ENCODE assay signal across 22 mouse cellular contexts in genomic region chr6:125212621-125213020, GRCm38 (mm10). TPM values are rescaled to one million over a fixed set of nuclear protein-coding genes. Genes with fewer than 3 reads are reported as not detected.
DNase-seq lines count a peak whose midpoint lies in the region; ATAC-seq and TF ChIP-seq lines count a peak whose summit lies in the region.
"Had no signal": no experiment of that assay in that cellular context is flagged by ENCODE, and none has a peak within 500 bp of the region (broad histone marks: within the 10 kb centered on the region; RNA-seq: fewer than 3 reads in every experiment).

No protein-coding gene starts in this region.

- ATAC-seq in embryonic facial prominence, embryonic 15.5 days (ENCODE audit: insufficient number of reproducible peaks, low FRiP score, low TSS enrichment, low read depth), result no peak
- ATAC-seq in intestine, embryonic 16.5 days, result no peak
- ATAC-seq: CD4-positive, CD25-positive, alpha-beta regulatory T cell, adult 4 months; forebrain, embryonic 15.5 days; Patski had no signal

- 23% methylated on average over 2 of the region's 2 CpGs for WGBS in embryonic facial prominence, embryonic 15.5 days
- 72% methylated on average over 2 of the region's 2 CpGs for WGBS in embryonic facial prominence, embryonic 10.5 days
- WGBS in intestine, embryonic 16.5 days, result 41% methylated on average over 2 of the region's 2 CpGs

- H3K9ac ChIP-seq in embryonic facial prominence, embryonic 15.5 days, result no peak overlapping the region
- no peak overlapping the region for H3K9ac ChIP-seq in intestine, embryonic 16.5 days (ENCODE audit: low read depth, low read length)
- H3K9ac ChIP-seq: embryonic facial prominence, embryonic 12.5 days; forebrain, embryonic 12.5 days; forebrain, embryonic 15.5 days; hindbrain, embryonic 12.5 days; hindbrain, embryonic 15.5 days had no signal

- peaks cover 12% of the 10 kb centered on the region; the same call in 1 of the 2 replicates for H3K27me3 ChIP-seq in embryonic facial prominence, embryonic 15.5 days
- peaks cover 31% of the 10 kb centered on the region for H3K27me3 ChIP-seq in embryonic facial prominence, embryonic 10.5 days (replicated peaks; ENCODE audit: low read depth, poor library complexity, severe bottlenecking)
- H3K27me3 ChIP-seq in intestine, embryonic 16.5 days (replicated peaks; ENCODE audit: control insufficient read depth, insufficient read depth, low read length), result peaks cover 3% of the 10 kb centered on the region; the same call in 1 of the 2 replicates

- H3K27ac ChIP-seq in embryonic facial prominence, embryonic 15.5 days (replicated peaks), result 0 out of 2 replicates have a peak overlapping the region, but pooled peaks have one; percentile 3
- H3K27ac ChIP-seq in embryonic facial prominence, embryonic 10.5 days (replicated peaks), result no peak overlapping the region
- peak overlapping the region; percentile 20; the same call in 1 of the 2 replicates for H3K27ac ChIP-seq in layer of hippocampus, adult 2 months
- H3K27ac ChIP-seq in intestine, embryonic 16.5 days (ENCODE audit: low read length), result no peak overlapping the region
- H3K27ac ChIP-seq: embryonic facial prominence, embryonic 12.5 days; forebrain, embryonic 12.5 days; forebrain, embryonic 15.5 days; hindbrain, embryonic 12.5 days; hindbrain, embryonic 15.5 days had no signal

- H3K36me3 ChIP-seq in embryonic facial prominence, embryonic 15.5 days, result no peaks in the 10 kb centered on the region
- H3K36me3 ChIP-seq in embryonic facial prominence, embryonic 10.5 days (replicated peaks), result no peaks in the 10 kb centered on the region
- no peaks in the 10 kb centered on the region for H3K36me3 ChIP-seq in intestine, embryonic 16.5 days (ENCODE audit: control insufficient read depth, insufficient read depth, low read length)
- H3K36me3 ChIP-seq: embryonic facial prominence, embryonic 12.5 days; forebrain, embryonic 12.5 days; forebrain, embryonic 15.5 days; hindbrain, embryonic 12.5 days; hindbrain, embryonic 15.5 days had no signal

- H3K9me3 ChIP-seq in embryonic facial prominence, embryonic 15.5 days (replicated peaks), result no peaks in the 10 kb centered on the region
- no peaks in the 10 kb centered on the region for H3K9me3 ChIP-seq in embryonic facial prominence, embryonic 10.5 days
- H3K9me3 ChIP-seq in intestine, embryonic 16.5 days (ENCODE audit: control insufficient read depth, low read length), result no peaks in the 10 kb centered on the region
- H3K9me3 ChIP-seq: embryonic facial prominence, embryonic 12.5 days; forebrain, embryonic 12.5 days; forebrain, embryonic 15.5 days; hindbrain, embryonic 12.5 days; hindbrain, embryonic 15.5 days had no signal

- no peak overlapping the region for H3K4me3 ChIP-seq in embryonic facial prominence, embryonic 15.5 days (replicated peaks)
- H3K4me3 ChIP-seq in embryonic facial prominence, embryonic 10.5 days, result no peak overlapping the region
- no peak overlapping the region for H3K4me3 ChIP-seq in layer of hippocampus, adult 2 months
- H3K4me3 ChIP-seq in intestine, embryonic 16.5 days (ENCODE audit: low read length), result no peak overlapping the region
- H3K4me3 ChIP-seq: embryonic facial prominence, embryonic 12.5 days; erythroblast, embryonic 14.5 days; forebrain, embryonic 12.5 days; forebrain, embryonic 15.5 days; hindbrain, embryonic 12.5 days; hindbrain, embryonic 15.5 days had no signal

- DNase-seq in adrenal gland, adult 2 months, result peak; percentile 73
- DNase-seq in adrenal gland, adult 18-20 months (ENCODE audit: low spot score in 2 of 2), result no peak
- no peak for DNase-seq in embryonic facial prominence, embryonic 10.5 days (ENCODE audit: low spot score)
- no peak for DNase-seq in layer of hippocampus, adult 2 months (ENCODE audit: low spot score in 2 of 2)
- DNase-seq in layer of hippocampus, postnatal 10 days (ENCODE audit: low spot score in 2 of 2), result no peak
- DNase-seq: cerebellum, adult 18-20 months; cerebellum, postnatal 14 days; gastrocnemius, postnatal 25 days; heart, adult 18-20 months; kidney, adult 11 months; kidney, adult 9 months had no signal

- H3K4me2 ChIP-seq in embryonic facial prominence, embryonic 15.5 days (replicated peaks), result no peak overlapping the region
- H3K4me2 ChIP-seq in intestine, embryonic 16.5 days (ENCODE audit: low read depth, low read length), result no peak overlapping the region
- H3K4me2 ChIP-seq: embryonic facial prominence, embryonic 12.5 days; forebrain, embryonic 12.5 days; forebrain, embryonic 15.5 days; hindbrain, embryonic 12.5 days; hindbrain, embryonic 15.5 days had no signal

- H3K4me1 ChIP-seq in embryonic facial prominence, embryonic 15.5 days, result peaks cover 10% of the 10 kb centered on the region; the same call in 1 of the 2 replicates
- H3K4me1 ChIP-seq in embryonic facial prominence, embryonic 10.5 days, result peaks cover 11% of the 10 kb centered on the region
- 0 out of 2 replicates have a peak, but pooled peaks cover 3% of the 10 kb centered on the region for H3K4me1 ChIP-seq in intestine, embryonic 16.5 days (ENCODE audit: control insufficient read depth, insufficient read depth, low read length)

- no peak for TF ChIP-seq CTCF in layer of hippocampus, adult 2 months (conservative IDR thresholded peaks at IDR 0.05)

RNA-seq across cellular contexts. Expression of gene Vamp1, which starts 2.7 kb away (rescaled TPM):
- total RNA-seq in adrenal gland, adult 2 months (2021), result 10 to 100 TPM; 35.7 to 39.7 TPM
- polyA plus RNA-seq in adrenal gland, adult 2 months (2012; rRNA removed), result 46.2 and 47.0 TPM in 2 replicates
- 10 to 100 TPM; 33.5 to 39.1 TPM for total RNA-seq in adrenal gland, adult 18-20 months (2021)
- polyA plus RNA-seq in embryonic facial prominence, embryonic 15.5 days (2015; fragmentation: Nextera tagmentation; extraction: Ambion mirVana), result 5.2 and 5.8 TPM in 2 replicates
- 2.6 and 3.1 TPM in 2 replicates for polyA plus RNA-seq in embryonic facial prominence, embryonic 10.5 days (2016; fragmentation: Nextera tagmentation; extraction: Ambion mirVana)
- total RNA-seq in layer of hippocampus, adult 2 months (2021), result 10 to 100 TPM; 83.5 to 83.6 TPM
- 10 to 100 TPM; 26.8 to 27.1 TPM for total RNA-seq in layer of hippocampus, postnatal 10 days (2021)
- polyA plus RNA-seq in intestine, embryonic 16.5 days (2015; fragmentation: Nextera tagmentation; extraction: Ambion mirVana), result 5.0 and 5.9 TPM in 2 replicates

RNA-seq across cellular contexts. Expression of gene Tapbpl, which starts 19.0 kb away (rescaled TPM):
- 10 to 100 TPM; 11.3 to 15.6 TPM for total RNA-seq in adrenal gland, adult 2 months (2021)
- polyA plus RNA-seq in adrenal gland, adult 2 months (2012; rRNA removed), result 12.0 and 12.1 TPM in 2 replicates
- total RNA-seq in adrenal gland, adult 18-20 months (2021), result 10 to 100 TPM; 10.9 to 19.5 TPM
- polyA plus RNA-seq in embryonic facial prominence, embryonic 15.5 days (2015; fragmentation: Nextera tagmentation; extraction: Ambion mirVana), result 4.8 and 5.2 TPM in 2 replicates
- 0.98 and 1.6 TPM in 2 replicates for polyA plus RNA-seq in embryonic facial prominence, embryonic 10.5 days (2016; fragmentation: Nextera tagmentation; extraction: Ambion mirVana)
- total RNA-seq in layer of hippocampus, adult 2 months (2021), result 1 to 10 TPM; 3.2 to 4.2 TPM
- 1 to 10 TPM; 2.9 to 3.0 TPM for total RNA-seq in layer of hippocampus, postnatal 10 days (2021)
- 13.3 and 14.4 TPM in 2 replicates for polyA plus RNA-seq in intestine, embryonic 16.5 days (2015; fragmentation: Nextera tagmentation; extraction: Ambion mirVana)

RNA-seq across cellular contexts. Expression of gene Mrpl51, which starts 21.0 kb away (rescaled TPM):
- total RNA-seq in adrenal gland, adult 2 months (2021), result 100 to 1,000 TPM; 162 to 208 TPM
- polyA plus RNA-seq in adrenal gland, adult 2 months (2012; rRNA removed), result 44.2 and 45.1 TPM in 2 replicates
- total RNA-seq in adrenal gland, adult 18-20 months (2021), result 100 to 1,000 TPM; 161 to 206 TPM
- 198 and 212 TPM in 2 replicates for polyA plus RNA-seq in embryonic facial prominence, embryonic 15.5 days (2015; fragmentation: Nextera tagmentation; extraction: Ambion mirVana)
- polyA plus RNA-seq in embryonic facial prominence, embryonic 10.5 days (2016; fragmentation: Nextera tagmentation; extraction: Ambion mirVana), result 207 and 214 TPM in 2 replicates
- 10 to 100 TPM; 70.8 to 75.3 TPM for total RNA-seq in layer of hippocampus, adult 2 months (2021)
- total RNA-seq in layer of hippocampus, postnatal 10 days (2021), result 10 to 100 TPM; 73.5 to 75.9 TPM
- polyA plus RNA-seq in intestine, embryonic 16.5 days (2015; fragmentation: Nextera tagmentation; extraction: Ambion mirVana), result 267 and 284 TPM in 2 replicates

RNA-seq across cellular contexts. Expression of gene Ncapd2, which starts 21.1 kb away (rescaled TPM):
- 10 to 100 TPM; 20.4 to 25.5 TPM for total RNA-seq in adrenal gland, adult 2 months (2021)
- 25.2 and 28.7 TPM in 2 replicates for polyA plus RNA-seq in adrenal gland, adult 2 months (2012; rRNA removed)
- total RNA-seq in adrenal gland, adult 18-20 months (2021), result 10 to 100 TPM; 15.3 to 17.1 TPM
- 97.2 and 98.7 TPM in 2 replicates for polyA plus RNA-seq in embryonic facial prominence, embryonic 15.5 days (2015; fragmentation: Nextera tagmentation; extraction: Ambion mirVana)
- 261 and 263 TPM in 2 replicates for polyA plus RNA-seq in embryonic facial prominence, embryonic 10.5 days (2016; fragmentation: Nextera tagmentation; extraction: Ambion mirVana)
- total RNA-seq in layer of hippocampus, adult 2 months (2021), result 10 to 100 TPM; 24.3 to 28.5 TPM
- total RNA-seq in layer of hippocampus, postnatal 10 days (2021), result 10 to 100 TPM; 31.8 to 36.1 TPM
- 67.8 and 78.0 TPM in 2 replicates for polyA plus RNA-seq in intestine, embryonic 16.5 days (2015; fragmentation: Nextera tagmentation; extraction: Ambion mirVana)

RNA-seq across cellular contexts. Expression of gene Cd27, which starts 24.2 kb away (rescaled TPM):
- under 1 TPM; 0.43 to 0.73 TPM for total RNA-seq in adrenal gland, adult 2 months (2021)
- polyA plus RNA-seq in adrenal gland, adult 2 months (2012; rRNA removed), result 0.74 and 0.88 TPM in 2 replicates
- total RNA-seq in adrenal gland, adult 18-20 months (2021), result under 1 TPM; 0.38 to 0.46 TPM
- 2.8 and 3.3 TPM in 2 replicates for polyA plus RNA-seq in embryonic facial prominence, embryonic 15.5 days (2015; fragmentation: Nextera tagmentation; extraction: Ambion mirVana)
- 0.95 and 0.98 TPM in 2 replicates for polyA plus RNA-seq in embryonic facial prominence, embryonic 10.5 days (2016; fragmentation: Nextera tagmentation; extraction: Ambion mirVana)
- total RNA-seq in layer of hippocampus, adult 2 months (2021), result not detected
- not detected for total RNA-seq in layer of hippocampus, postnatal 10 days (2021)
- polyA plus RNA-seq in intestine, embryonic 16.5 days (2015; fragmentation: Nextera tagmentation; extraction: Ambion mirVana), result 2.0 and 2.3 TPM in 2 replicates
- total RNA-seq: MEL had no signal

Comparison
In these comparisons a context has a peak if more than half of its experiments do, and no peak if none do; other contexts are left out.
1. H3K27ac ChIP-seq: peak in embryonic facial prominence, embryonic 15.5 days (single experiment) and layer of hippocampus, adult 2 months (single experiment); none in embryonic facial prominence, embryonic 10.5 days (single experiment) and intestine, embryonic 16.5 days (single experiment).